Mouse (Mus musculus): ENCODE data around the gene Klhl12.
"Not testable (repeated sequence)": the region's sequence is repeated elsewhere in the genome, so short reads cannot be mapped to it uniquely, and the experiment has no call there.

Gene Klhl12

DNA sequence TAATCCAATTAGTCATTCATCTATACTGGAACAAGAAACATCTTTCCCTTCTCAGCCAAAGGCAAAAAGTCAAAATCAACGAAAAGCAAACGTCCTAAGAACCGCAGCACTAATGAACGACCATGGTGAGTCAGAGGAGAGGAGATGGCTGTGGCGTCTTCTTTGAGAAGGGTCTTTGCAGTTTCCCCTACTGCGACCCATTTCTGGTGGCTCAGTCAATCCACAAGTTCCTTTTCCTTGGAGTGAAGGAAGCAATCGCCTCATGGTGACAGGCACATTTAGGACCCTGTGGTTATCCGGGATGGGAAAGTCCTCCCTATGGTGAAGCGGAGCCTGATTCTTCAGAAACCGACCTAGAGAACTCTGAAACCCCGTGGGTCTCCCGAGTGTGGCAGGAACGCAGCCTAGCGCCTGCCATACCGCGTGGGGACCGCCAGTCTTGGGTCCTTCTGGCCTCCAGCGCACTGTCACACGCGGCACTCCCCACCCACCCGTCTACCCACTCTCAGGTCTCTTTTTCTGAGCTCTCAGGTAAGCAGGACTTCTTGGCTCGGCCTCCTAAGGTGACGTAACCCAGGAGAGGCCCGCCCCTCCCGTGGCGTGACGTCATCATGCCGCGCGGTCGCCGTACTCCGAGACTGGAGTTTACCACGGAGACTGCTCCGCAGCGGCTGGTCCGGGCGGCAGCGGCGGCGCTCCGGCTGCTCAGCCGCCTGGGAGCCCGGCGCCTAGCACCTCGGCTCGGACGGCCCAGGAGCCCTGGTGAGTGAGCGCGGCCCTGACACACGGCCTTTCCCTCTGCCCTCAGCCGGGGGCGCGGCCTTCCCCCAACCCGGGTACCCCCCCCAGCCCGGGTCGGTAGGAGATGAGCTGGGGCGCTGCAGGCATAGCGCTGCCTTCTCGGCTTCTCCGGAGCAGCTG lies at the start of gene Klhl12:
Gene Klhl12 (plus strand): TSS at position 628 of the 921 bp plus-strand sequence.
- DNase-seq (ENCODE audit: extremely low read depth, low read depth) = peak; percentile 74

DNA sequence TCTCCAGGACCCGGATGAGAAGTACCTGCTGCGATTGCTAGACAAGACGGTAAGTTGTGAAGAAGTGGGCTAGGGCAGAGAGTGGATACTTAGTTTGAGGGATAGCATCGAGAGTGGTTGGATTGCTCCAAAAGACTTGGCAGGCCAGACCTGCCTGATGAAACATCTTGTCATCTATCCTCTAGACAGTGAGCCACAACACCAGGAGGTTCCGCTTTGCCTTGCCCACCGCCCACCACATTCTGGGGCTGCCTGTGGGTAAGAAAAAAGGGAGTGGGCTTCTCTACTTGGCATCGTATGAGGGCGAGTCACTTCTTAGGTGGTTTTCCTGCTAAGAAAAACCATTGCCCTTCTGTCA lies 48.9 kb upstream of the Klhl12 start:
- peak; percentile 39 for DNase-seq (ENCODE audit: extremely low read depth, low read depth)

DNA sequence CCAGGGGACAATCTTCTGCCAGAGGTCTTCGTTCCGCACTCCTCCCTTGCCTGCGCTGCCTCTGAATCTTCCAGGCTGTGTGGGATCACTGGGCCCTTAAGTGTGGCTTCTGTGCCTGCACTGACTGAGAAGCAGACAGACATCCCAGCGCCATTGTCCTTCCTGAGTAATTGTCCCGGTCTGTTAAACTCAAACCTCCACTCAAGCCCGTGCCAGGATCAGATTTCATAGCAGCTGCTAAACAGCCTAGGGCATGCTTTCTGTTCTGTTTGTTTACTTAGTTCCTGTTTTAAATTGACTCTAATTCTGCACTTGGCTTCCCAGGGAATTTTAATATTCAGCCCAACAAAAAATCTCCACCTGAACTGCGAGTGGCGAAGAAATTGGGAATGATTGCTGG lies 47.3 kb upstream of the Klhl12 start:
- DNase-seq (ENCODE audit: extremely low read depth, low read depth) = no peak

- no peak for DNase-seq (ENCODE audit: extremely low read depth, low read depth)
These were observed 43.4 kb upstream of the Klhl12 start for GRCm38 (mm10) chr1:134411706-134412629.

GRCm38 (mm10) chr1:134414038-134414437 lies 41.3 kb upstream of the Klhl12 start:
- DNase-seq (ENCODE audit: extremely low read depth, low read depth) = no peak

GRCm38 (mm10) chr1:134414501-134415167 lies 40.7 kb upstream of the Klhl12 start:
- no peak for DNase-seq (ENCODE audit: extremely low read depth, low read depth)

DNA sequence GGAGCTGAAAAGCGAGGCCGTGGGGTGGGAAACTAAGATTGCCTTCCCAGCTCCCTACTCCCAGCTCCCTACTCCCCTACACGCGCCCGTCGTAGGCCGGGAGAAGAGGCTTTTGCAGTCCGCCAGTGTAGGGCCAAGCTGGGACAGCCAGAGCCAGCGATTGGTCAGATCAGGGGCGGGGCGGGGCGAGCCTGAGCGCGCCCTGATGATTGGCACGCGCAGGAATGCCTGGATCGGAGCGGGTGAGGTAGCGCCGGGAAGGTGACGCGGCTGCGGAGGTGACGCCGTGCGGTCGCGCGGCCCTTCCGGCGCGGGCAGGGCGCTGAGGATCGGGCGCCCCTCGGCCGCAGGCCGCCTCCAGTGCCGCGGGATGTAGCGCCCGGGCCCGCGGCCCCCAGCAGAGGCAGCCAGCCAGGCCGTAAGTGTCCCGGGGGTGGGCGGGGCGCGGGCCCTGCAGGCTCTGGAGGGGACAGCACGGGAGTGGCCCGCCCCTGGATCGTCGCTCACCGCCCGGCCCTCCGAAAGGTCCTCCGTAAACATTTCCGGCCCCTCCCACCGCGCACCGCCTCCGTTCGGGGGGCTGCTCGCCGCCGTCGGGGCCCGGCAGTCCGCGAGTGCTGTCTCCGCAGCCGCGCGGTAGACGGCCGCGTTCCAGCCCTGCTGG lies 40.0 kb upstream of the Klhl12 start, which contains the start of gene Adipor1:
Gene Adipor1 (plus strand): TSS at position 211 of the 664 bp plus-strand sequence.
- peak; percentile 87 for DNase-seq (ENCODE audit: extremely low read depth, low read depth)

GRCm38 (mm10) chr1:134418414-134418975 lies 36.8 kb upstream of the Klhl12 start:
- no peak for DNase-seq (ENCODE audit: extremely low read depth, low read depth)

DNA sequence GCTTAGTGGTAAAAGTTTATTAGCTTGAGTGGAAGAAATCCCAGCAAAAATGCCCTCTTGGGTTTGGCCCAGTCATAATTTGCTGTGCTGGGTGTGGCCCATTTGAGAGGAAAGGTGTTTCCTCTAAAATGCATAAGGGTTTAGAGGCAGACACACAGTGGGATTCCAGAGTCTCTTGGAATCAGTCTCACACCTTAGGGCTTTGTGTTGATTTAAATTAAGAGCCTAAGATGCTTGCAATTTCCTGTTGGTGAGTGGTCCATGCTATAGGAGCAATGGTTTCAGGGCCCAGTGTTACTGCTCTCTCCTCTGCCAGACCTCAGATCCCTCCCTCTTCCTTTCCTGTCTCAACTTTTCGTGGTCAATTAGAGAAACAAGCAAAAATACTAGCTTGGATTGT lies 36.2 kb upstream of the Klhl12 start:
- no peak for DNase-seq (ENCODE audit: extremely low read depth, low read depth)

- DNase-seq (ENCODE audit: extremely low read depth, low read depth) = no peak
These were observed 35.4 kb upstream of the Klhl12 start for GRCm38 (mm10) chr1:134419751-134420458.

- DNase-seq (ENCODE audit: extremely low read depth, low read depth) = no peak
These were observed 31.4 kb upstream of the Klhl12 start for GRCm38 (mm10) chr1:134423911-134424310.

DNA sequence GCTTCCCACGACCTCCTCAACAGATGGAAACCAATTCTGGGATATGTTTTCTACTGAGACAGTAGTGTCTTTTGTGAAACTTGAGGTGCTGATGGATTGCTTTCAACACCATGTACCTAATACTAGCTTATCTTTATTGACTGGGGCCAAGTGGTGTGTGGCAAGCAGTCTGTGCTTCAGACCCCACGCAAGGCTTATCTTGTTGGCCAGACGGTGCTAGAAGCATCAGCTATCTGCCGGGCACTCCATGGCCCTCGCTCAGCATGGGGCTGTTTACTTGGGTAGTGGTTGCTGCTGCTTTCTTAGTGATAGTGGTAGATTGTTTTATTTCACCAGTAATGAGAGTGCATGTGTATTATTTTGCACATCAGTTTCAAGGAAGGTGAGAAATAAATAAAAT lies 29.0 kb upstream of the Klhl12 start:
- peak; percentile 91 for DNase-seq (ENCODE audit: extremely low read depth, low read depth)

- DNase-seq (ENCODE audit: extremely low read depth, low read depth) = no peak
These were observed 22.3 kb upstream of the Klhl12 start for GRCm38 (mm10) chr1:134433002-134433401.

- no peak for DNase-seq (ENCODE audit: extremely low read depth, low read depth)
These were observed 21.9 kb upstream of the Klhl12 start for GRCm38 (mm10) chr1:134433473-134433872.

DNA sequence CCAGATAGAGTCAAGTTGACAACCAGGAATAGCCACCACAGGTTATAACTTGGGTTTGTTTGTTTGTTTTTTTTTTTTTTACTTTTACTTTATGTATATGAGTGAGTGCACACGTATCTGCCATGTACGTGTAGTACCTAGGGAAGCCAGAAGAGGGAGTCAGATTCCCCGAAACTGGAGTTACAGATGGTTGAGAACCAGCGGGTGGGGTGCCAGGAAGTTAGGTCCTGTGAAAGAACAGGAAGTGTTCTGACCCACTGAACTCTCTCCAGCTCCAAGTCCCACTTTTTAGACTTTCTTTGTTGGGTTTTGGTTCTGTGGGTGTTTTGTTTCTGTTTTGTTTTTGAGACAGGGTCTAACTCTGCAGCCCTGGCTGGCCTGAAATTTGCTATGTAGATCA lies 19.9 kb upstream of the Klhl12 start:
- peak; percentile 55 for DNase-seq (ENCODE audit: extremely low read depth, low read depth)

DNA sequence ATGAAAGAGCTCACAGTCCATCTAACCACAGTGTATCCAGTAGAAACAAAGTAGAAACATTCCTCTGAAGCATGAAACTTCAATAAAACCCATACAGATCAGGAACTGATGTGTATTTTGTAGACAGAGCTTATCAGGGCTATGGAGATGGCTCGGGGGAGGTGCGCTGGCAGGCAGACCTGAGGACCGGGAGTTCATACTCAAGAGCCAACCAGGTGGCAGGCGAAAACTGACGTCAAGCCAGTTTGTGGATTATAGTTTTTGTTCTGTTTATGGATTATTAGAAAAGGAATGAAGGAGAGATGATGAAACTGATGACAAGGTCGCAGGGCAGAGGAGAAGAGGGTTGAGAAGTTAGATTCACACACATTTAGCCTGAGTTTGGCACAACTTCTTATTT lies 14.9 kb upstream of the Klhl12 start:
- DNase-seq (ENCODE audit: extremely low read depth, low read depth) = no peak

DNA sequence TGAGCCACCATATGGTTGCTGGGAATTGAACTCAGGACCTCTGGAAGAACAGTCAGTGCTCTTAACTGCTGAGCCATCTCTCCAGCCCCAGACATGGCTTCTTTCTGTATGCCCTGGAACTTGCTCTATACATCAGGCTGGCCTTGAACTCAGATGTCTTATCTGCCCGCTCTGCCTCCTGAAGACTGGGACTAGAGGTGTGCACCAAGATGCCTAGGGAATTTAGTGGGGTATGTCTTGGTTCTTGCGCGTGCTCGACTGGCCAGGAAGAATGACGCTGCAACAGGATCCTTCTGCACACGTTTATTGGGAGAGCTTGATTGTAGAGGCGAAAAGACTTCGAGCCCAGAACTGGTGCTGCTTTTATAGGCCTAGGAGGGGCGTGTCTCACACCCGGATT lies 13.6 kb upstream of the Klhl12 start:
- DNase-seq (ENCODE audit: extremely low read depth, low read depth) = not testable (repeated sequence)

GRCm38 (mm10) chr1:134442394-134442793 lies 12.9 kb upstream of the Klhl12 start:
- DNase-seq (ENCODE audit: extremely low read depth, low read depth) = no peak

DNA sequence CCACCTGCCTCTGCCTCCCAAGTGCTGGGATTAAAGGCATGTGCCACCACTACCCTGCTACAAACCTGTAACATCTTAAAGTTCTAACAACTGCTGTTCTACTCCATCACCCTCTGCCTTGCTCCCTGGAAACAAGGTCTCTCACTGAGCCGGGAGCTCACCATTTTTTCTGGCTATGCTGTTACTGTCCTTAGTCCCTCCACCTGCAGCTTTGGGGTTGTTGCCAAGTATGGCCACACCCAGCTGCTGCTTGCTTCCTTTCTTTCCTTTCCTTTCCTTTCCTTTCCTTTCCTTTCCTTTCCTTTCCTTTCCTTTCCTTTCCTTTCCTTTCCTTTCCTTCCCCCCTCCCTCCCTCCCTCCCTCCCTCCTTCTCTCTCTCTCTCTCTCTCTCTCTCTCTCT lies 12.0 kb upstream of the Klhl12 start:
- not testable (repeated sequence) for DNase-seq (ENCODE audit: extremely low read depth, low read depth)

DNA sequence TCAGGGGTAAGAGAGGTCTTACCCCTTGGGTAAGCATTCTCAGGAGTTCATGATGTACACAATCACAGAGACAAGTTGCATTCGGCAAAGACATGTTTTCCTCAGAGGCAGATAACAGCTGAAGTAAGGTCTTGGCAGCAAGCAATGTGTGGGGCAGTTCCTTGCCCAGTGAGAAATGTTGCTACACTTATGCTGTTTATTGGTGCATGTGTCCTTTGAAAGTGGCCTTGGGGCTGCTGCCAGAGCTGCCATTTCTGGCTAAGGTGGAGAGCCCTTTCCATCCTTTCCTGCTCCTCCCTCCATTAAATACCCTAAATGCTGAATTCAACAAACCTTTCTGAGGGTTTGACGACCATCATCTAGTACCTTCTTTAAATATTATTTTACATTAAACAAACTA lies 9.9 kb upstream of the Klhl12 start:
- DNase-seq (ENCODE audit: extremely low read depth, low read depth) = no peak

Data from MEL-GATA-1-ER (cell line).